Mouse (Mus musculus): ENCODE data around the gene Pcbp1.

The Pcbp1 gene

DNA sequence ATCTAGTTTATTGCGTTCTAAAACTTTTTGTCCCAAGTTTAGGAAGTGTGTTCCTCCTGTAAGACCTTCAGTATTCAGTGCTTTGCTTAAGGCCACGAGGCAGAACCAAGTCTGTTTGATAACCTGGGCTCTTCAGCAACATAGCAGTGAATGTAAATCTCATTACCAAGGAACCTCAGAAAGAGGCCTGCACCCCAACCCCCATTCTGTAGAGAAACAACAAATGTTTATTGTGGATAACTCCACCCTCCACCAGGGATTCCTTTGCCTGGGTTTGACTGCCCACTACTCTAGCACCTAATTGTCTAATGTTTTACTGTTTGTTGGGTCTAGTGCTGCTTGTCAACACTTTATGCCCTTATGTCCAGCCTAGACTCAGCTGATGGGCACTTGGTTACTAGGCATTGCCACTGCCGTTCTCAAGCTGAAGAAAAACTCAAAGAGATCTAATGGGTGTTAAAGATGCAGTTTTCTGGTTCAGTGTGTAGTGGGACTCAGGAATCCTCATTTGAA, 2.8 kb downstream of the Pcbp1 start:
- no peak for DNase-seq

DNA sequence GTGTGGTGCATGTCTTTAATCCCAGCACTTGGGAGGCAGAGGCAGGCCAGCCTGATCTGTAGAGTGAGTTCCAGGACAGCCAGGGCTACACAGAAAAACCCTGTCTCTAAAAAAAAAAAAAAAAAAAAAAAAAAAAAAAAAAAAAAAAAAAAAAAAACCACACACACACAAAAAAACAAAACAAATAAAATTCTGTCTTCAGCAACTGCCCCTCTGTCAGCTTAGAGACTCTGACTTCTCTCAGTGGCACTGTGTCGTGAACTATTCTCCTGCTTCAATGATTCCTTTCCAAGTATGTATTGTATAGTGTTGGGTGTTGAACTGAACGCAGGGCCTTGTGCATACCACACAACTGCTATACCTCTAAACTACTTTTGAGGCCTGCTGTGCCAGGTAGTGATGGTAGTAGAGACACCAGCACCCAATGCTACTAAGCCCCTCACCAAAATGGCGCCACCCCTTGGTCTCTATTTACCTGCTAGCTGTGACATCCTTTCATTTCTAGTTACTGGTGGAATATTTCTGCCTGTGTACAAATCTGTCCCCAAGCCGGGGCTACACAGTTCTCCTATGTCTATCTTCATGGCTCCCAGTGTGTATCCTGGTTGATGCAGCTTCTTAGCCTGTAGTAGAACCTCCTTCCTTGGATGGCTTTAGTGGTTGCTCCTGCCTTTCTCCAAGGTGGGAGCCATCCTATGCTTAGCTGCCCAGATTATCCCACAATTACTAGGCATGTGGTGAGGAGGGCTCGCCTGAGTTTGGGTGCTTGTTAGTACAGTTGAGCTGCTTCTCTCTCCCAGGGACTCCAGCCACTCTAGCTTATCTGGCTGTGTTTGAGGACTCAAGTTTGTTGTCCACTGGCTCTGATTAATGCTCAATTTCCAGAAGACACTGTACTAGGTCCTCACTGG, 3.9 kb downstream of the Pcbp1 start:
- DNase-seq = no peak

DNA sequence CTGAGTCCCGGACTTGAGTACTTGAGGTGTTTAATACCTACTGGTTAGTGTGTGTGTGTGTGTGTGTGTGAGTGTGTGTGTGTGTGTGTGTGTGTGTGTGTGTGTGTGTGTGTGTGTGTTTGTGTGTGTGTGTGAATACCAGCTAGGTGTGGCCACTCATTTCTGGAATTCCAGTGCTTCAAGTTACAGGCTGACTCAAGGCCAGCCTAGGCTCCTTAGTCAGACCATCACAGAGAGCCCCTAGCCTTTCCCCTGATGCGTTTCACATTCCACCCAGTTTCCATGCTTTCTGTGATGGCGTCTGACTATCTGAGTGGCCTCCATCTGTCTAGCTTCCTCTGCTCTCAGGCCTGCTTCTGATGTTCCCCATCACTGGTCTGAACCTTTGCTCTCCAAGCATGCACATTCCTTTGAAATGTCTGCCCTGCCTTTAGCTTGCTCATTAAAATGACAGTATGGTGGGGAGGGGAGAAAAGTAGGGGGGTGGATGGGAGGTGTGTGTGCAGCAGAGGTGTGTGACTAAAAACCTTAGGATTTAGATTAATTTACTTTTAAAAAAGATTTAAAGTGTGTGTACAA, 6.3 kb downstream of the Pcbp1 start:
- DNase-seq = peak; percentile 41 to 53

DNA sequence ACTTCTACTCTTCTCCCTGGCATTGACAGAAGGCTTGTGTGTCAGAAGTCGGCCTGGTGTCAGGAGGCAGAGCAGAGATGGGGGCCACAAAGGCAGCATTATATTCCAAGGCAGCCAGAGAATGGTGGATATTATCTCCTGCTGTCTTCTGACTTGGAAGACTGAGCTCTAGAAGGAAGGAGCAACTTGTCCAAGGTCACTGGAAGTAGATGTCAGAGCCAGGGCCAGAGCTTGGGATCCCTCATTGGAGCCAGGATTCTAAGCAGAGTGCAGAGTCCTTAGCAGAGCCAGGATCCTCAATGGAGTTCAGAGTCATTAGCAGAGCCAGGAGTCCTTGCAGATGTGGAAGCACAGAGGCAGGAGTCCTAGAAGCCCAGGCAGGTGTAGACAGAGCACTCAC, 10.1 kb downstream of the Pcbp1 start:
- DNase-seq = peak; percentile 74 to 82

DNA sequence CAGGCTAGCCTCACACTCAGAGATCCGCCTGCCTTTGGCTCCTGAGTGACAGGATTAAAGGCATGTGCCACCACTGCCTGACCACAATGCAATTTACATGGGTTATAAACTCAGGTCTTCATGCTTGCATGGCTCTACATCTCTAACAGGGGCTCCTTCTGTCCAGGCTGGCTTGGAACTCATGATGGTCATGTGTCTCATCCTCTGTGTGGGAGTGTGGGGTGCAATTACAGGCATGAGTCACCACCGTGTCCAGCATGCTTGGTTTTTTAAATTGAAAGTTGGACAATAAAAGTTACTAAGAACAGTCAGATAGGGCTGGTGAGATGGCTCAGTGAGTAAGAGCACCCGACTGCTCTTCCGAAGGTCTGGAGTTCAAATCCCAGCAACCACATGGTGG, 12.8 kb downstream of the Pcbp1 start:
- no peak for DNase-seq

DNA sequence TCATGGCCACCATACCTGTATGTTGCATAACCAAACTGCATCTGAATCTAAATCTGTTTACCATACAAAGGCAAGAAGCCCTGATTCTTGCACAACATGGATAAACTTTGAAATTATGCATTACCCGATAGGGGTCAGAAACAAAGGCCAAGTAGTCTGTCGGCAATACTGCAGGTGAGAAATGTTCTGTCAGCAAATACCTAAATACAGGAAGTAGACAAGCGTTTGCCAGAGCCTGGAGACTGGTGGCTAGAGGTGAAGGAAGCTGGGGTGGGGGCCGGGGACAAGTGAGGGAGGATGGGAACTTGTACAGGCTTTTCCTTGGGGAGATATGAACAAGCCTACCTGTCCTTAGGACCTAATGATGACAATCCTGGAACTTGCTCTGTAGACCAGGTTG, 15.1 kb downstream of the Pcbp1 start:
- DNase-seq = no peak

DNA sequence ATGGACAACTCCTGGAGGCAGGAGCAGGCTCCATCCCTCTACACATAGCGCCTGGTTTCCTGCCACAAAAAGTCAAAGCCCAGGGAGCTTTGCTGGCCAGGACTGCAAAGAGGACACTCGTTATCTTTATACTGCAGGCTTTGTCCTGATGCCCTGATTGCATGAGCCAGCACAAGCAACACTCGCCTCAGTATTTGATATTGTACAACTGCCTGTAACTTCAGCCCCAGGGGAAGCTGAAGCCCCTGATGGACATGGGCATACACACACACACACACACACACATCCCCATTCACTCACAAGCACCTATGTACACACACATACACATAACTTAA, 16.3 kb downstream of the Pcbp1 start:
- no peak for DNase-seq

DNA sequence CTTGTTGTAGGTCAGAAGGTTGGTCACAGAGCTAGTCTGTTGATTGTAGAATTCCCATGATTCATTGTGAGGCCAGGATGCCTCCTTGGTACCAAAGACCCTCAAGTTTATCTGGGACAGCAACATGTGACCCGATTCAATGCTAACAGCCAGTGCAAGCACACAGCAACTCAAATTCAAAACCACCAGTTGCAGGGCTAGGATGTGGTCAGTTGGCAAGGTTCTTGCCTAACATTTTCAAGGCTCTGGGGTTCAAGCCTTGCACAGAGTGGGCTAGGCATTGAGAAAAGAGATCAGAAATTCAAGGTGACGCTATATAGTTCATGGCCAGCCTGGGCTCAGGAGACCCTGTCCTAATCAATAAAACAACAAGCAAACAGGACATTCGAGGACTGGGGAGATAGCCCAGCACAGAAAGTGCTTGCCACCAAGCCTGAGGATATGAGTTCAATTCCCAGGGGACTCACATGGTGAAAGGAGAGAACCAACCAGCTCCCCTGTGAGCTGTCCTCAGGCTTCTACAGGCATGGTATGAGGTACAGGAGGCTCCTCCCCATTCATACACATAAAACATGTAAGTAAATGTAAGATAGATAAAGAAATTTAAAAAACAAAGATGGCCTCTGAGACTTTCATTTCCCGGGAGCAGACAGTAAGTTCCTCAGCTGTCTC, 16.8 kb downstream of the Pcbp1 start:
- DNase-seq = no peak

DNA sequence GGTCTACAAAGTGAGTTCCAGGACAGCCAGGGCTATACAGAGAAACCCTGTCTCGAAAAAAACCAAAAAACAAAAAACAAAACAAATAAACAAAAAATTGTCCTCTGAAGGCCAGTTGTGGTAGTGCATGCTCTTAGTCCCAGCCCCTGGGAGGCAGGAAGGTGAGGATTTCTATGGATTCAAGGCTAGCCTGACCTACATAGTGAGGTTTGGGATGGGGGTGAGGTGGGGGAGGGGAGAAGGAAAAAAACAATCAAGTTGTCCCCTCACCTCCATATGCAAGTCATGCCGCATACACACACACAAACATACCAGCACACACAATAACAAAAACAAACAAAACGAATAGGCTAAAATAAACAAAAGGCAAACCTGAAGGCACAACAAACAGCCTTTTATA, 17.4 kb downstream of the Pcbp1 start:
- no peak for DNase-seq

DNA sequence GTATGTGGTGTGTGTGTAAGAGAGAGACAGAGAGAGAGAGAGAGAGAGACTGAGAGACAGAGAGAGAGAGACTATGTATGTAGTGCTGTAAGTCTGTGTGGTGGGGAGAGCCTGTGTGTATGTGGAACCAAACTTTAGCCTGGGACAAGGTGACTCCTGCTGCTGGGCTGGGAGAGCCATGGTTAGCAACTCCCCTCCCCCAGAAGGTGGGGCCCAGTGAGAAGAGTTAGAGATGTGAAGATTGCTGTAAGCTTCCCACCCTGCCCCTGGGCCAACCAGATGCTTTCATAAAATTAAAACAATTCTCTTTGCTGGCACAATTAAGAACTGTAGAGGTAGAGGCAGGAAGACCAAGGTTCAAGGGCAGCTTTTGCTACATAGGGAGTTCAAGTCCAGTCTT, 19.0 kb downstream of the Pcbp1 start:
- no peak for DNase-seq

DNA sequence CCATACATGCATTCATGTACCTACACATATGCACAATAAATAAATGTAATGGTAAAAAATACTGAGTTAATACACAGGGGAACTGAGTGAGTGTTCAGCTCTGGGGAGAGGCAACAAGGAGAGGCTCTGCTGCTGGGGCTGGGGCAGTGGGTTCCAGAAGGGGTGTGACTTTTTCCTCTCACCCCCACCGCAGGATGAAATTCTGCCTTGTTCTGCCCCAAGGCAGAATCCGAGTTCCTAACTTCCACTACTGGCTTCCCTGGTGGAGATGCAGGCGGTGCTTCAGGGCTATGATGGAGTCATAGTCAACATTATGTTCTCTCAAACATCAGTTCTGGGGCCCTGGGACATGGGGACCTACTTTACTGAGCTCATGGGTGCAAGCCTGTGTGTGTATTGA, 19.8 kb downstream of the Pcbp1 start:
- DNase-seq = no peak

DNA sequence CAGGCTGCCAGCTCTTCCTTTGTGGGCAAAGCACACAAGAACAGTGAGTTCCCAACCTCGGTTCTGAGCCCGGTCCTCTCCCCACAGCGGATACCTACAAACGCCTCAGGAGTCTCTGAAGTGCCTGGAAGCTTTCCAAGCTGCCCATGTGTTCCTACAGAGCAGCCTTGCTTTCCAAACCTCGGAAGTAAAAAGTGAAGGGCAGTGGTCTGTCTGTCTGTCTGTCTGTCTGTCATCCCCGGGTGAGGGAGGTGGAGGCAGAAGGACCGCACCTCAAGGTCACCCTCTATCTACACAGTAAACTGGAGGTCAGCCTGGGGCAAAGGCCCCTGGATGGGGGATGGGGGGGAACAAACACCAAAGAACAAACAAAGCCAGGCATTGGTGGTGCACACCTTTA, 20.4 kb downstream of the Pcbp1 start:
- DNase-seq = no peak

DNA sequence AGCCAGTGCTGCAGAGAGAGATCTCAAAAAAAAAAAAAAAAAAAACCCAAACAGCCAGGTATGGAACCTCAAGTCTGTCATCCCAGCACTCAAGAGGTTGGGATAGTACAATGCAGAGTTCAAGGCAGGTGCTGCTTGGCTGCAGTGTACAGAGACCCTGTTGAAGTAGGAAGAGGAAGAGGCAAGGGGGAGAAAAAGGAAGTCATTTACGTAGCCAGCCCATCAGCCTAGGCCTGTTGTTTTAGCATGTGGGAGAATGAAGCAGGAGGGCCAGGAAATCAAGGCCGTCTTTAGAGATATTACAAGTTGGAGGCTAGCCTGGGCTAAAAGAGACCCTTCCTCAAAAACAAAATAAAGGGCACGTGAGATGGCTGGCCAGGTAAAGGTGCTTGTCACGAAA, 22.6 kb downstream of the Pcbp1 start:
- DNase-seq = no peak

DNA sequence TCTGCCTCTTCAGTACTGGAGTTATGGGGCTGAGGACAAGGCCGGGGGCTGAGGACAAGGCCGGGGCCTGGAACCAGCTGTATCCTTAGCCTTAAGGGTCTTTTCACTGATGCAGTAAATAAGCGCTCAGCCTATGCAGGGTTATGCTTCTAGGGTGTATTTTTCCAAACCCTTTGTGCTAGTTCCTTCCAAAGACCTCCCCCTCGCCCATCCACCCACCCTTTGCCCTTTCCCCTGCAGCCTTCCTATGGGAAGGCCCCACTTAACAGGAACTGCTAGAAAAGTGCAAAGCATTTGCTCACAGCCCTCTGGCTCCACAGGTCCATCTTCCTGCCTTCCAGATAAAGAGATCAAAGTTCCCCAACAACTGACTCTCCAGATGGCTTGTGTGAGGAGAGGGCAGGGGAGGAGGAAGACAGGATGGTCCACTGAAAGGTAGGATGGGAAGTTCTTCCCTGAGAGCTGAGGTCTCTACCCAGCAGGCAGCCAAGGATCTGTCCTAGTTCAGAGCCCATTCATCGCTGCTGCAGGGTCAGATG, 26.5 kb downstream of the Pcbp1 start:
- no peak for DNase-seq

DNA sequence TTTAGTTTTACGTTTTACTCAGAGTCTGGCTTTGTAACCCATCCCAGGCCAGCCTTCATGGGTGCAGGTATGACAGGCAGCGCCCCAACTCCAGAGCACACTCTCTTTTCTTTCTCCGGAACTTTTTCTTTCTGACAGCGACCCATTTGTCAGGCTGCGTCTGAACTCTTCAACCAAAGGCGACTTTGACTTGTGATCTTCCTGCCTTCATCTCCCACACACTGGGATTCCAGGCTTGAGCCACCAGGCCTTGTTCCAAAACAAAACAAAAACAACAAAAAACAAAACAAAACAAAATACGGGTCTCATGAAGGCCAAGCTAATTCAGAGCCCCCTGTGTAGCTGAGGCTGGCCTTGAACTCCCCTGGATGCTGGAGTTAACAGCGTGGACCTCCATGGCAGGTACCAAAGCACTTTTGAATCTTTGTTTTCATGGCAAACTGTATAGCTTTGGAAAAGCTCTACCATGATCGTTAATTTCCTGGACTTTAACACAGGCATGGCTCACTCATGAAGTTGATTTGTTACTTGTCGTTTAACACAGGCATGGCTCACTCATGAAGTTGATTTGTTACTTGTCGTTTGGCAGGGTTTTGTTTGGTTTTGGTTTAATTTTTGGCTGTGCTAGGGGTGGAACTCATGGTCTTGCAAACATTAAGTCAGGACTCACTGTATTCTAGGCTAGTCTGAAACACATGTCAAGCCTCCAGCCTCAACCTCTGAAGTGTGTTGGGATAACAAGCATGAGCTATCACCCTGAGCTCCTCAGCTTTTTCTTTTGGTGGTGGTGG, 28.0 kb downstream of the Pcbp1 start:
- DNase-seq = no peak

DNA sequence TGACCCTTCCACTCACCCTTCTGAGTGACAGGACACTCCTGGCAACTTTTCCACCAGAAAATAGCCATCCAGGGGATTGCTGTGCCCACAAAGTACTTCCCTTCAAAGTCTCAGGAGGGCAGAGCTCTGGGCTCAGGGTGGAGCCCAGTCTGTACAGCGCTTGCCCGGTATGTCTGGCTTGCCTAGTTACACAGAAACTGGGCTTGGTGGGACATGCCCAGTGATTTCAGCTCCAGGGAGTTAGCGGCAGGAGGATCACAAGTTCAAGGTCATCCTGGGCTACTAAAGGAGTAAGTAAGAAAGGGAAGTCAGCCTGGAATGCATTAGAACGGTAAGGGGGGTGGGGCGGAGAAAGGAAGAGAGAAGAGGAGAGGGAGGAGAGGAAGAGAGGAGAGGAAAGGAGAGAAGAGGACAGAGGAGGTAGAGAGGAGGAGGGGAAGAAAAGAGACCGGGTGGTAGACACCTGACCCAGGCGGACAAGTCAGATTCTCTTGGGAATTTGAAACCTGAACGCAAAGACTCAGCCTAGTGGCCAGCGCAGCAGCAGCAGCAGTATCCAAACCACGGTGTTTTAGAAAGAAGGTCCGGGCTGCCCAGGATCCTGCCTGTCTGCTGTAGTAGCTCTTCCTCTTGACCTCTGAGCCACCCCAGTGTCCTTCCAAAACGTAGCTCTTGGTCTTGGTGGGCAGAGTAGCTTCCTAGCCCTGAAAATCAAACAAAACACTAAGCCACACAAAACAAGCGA, 28.9 kb downstream of the Pcbp1 start:
- peak; percentile 51 to 65 for DNase-seq

DNA sequence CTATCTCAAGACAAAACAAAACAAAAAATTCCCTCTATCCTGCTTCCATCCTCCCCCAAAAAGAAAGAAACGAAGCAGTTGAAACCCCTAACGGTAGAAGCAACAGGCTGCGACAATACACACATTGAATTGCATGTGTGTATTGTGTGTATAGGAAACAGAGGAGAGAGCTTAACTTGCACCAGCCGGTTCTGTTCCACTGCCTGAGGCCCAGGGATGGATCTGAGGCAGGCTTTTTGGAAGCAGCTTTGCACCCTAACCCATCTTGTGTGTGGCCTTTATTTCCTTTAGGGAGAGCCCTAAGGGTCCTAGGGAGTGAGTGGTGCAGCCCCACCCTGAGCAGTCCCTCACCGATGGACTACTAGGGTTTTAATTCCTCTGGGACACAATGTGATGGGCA, 29.5 kb downstream of the Pcbp1 start:
- no peak for DNase-seq

DNA sequence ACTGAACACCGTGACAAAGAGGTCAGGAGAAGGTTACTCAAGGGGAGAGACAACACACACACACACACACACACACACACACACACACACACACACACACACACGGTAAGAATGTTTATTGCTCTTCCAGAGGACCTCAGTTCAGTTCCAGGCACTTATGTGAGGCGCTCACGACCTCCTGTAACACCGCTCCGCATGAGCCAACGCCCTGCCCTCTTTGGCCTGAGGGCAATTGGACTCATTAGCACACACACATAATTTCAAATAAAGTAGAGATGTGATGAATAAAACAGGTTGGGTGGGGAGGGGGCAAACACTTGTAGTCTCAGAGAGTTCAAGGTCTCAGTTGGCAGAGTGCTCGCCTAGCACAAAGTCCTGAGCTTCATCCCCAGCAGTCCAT, 30.0 kb downstream of the Pcbp1 start:
- DNase-seq = no peak

DNA sequence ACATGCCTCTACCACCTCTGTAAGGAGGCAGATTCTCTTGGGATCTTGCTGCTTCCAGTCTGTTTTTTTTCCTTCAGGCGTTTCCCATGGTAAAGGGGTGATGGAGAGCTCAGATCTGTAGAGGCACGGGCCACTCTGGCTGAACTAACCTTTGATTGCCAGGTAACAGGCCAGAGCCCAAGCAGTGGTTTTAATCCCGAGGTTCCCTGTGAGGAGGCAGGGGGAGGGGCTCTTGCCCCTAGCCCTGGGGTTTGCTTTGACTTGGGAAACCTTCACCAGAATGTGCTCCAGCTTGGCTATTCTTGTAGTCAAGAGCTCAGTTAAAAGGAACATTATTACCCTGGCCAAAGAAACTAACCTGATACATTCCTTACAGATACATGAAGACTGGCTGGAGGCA, 30.5 kb downstream of the Pcbp1 start:
- no peak for DNase-seq

DNA sequence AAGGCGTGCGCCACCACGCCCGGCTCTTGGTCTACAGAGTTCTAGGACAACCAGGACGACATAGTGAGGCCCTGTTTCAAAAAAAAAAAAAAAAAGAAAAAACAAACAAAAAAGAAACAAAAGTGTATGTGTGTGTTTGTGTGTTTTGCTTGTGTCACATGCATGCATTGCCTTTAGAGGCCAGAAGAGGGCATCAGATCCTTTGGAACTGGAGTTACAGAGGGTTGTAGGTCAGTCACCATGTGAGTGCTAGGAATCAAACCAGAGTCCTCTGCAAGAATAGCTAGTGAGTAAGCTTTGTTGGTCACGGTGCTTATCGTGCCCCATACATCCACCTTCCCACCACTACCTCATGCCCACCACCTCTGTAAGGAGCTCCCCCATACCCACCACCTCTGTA, 31.4 kb downstream of the Pcbp1 start:
- DNase-seq = no peak

DNA sequence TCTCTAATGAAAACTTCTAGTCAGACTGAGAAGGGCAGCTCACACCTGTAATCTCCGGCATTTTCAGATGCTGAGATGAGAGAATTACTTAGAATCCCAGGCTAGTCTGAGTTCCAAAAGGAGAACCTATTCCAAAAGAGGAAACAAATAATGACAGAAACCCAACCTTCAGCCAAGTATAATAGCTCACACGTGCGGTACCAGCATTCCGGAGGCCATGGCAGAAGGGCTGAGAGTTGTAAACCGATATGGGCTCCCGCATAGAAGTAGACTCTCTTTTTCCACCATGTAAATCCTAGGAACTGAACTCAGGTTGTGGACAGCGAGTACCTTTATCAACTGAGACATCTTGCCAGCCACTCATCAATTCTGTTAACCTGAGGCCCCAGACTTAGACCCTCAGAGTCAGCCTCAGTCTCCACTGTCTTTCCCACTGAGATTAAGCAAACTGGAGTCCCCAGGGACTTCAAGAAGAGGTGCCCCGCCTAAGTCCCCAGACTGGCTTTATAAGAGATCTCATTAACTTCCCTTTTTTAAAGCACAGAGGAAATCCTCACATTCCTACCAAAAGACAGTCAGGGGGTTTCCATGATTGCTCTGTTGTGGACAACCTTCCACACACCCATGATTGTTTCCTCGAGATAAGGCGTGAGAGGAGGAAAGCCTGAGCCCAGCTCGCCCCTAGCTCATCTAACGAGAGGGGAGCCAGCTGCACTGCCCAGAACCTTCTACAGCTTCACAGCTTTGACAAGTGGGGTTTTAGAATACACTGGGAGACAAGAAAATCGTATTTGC, 32.5 kb downstream of the Pcbp1 start:
- DNase-seq = no peak
